Mouse (Mus musculus) liver, embryonic 14.5 days (tissue): ENCODE measurements around the gene Dmxl2.

Experiments
- CTCF ChIP-seq: IDR thresholded peaks from 2 replicates; pipeline ENCODE4 v1.5.1; 2016; ENCODE audit warnings: antibody characterized with exemption, low read depth, control low read depth
- EP300 ChIP-seq: IDR thresholded peaks from 2 replicates; pipeline ENCODE4 v1.6.1; 2016; ENCODE audit warnings: antibody characterized with exemption, low read depth

DNA sequence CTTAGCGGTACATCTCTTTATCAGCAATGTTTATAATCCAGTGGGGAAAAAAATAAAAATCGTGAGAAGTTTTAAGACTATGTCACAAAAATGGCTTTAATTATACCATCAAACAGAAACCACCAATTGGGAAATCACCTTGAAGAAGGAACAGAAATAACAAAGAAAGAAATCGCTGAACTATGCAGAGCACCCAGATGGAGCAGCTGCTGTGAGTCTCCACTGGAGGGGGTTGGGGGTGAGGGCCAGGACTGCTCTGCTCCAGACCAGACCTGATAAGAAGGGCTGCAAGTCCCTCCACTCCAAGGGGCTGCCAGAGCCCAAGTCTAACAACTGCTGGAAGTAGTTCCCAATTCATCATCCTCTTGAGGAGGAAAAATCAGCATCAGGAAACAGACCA is 23.3 kb downstream of the Dmxl2 start:
- TF ChIP-seq CTCF (0 out of 2 replicates have a peak, but pooled peaks have one; percentile 21), EP300 (no peak)
